In genomic region chr4:140427039-140427438, GRCm38 (mm10) we compare ENCODE assay signal across 21 mouse cellular contexts.
DNase-seq lines count a peak whose midpoint lies in the region; ATAC-seq and TF ChIP-seq lines count a peak whose summit lies in the region.
"Had no signal": no experiment of that assay in that cellular context is flagged by ENCODE, and none has a peak within 500 bp of the region (broad histone marks: within the 10 kb centered on the region; RNA-seq: fewer than 3 reads in every experiment).

No protein-coding gene starts in this region.

- H3K36me3 ChIP-seq in kidney, adult 2 months (ENCODE audit: control insufficient read depth, insufficient read depth, low read length), result no peaks in the 10 kb centered on the region
- no peaks in the 10 kb centered on the region for H3K36me3 ChIP-seq in kidney, embryonic 14.5 days (ENCODE audit: control insufficient read depth, insufficient read depth, low read length)
- no peaks in the 10 kb centered on the region for H3K36me3 ChIP-seq in liver, embryonic 14.5 days (replicated peaks; ENCODE audit: control insufficient read depth, insufficient read depth, low read depth)
- H3K36me3 ChIP-seq in liver, embryonic 12.5 days, result no peaks in the 10 kb centered on the region
- no peaks in the 10 kb centered on the region for H3K36me3 ChIP-seq in E14TG2a.4 (ENCODE audit: insufficient read depth, low read length)
- H3K36me3 ChIP-seq: embryonic facial prominence, embryonic 15.5 days; limb, embryonic 13.5 days; neural tube, embryonic 13.5 days had no signal

- 79% methylated on average over 3 of the region's 3 CpGs for WGBS in kidney, adult 2 months
- 75% methylated on average over 3 of the region's 3 CpGs for WGBS in kidney, embryonic 14.5 days
- WGBS in liver, embryonic 14.5 days (ENCODE audit: insufficient replicate concordance), result 65% methylated on average over 3 of the region's 3 CpGs
- WGBS in liver, embryonic 12.5 days (ENCODE audit: insufficient replicate concordance), result 58% methylated on average over 3 of the region's 3 CpGs

- TF ChIP-seq EP300 in liver, embryonic 14.5 days (IDR thresholded peaks at IDR 0.05; ENCODE audit: low read depth), result no peak

- no peak for DNase-seq in kidney, adult 2 months
- DNase-seq in liver, embryonic 14.5 days (ENCODE audit: low read depth in 3 of 3, low spot score in 3 of 3), result no peak
- peak; percentile 55 for DNase-seq in ZHBTc4 (ENCODE audit: low read depth, low spot score)
- no peak for DNase-seq in spleen, adult 12 weeks (ENCODE audit: low spot score)
- DNase-seq: adrenal gland, postnatal 25 days; cerebellum, adult 11-12 months; cerebellum, postnatal 36 days; heart, postnatal 10 days; kidney, postnatal 25 days; lung, adult 2 months; thymus, adult 18-20 months had no signal

- H3K4me1 ChIP-seq in kidney, adult 2 months (ENCODE audit: control insufficient read depth, insufficient read depth, low read length), result no peaks in the 10 kb centered on the region
- H3K4me1 ChIP-seq in kidney, embryonic 14.5 days (ENCODE audit: control insufficient read depth, insufficient read depth, low read length), result no peaks in the 10 kb centered on the region
- H3K4me1 ChIP-seq in liver, embryonic 14.5 days (replicated peaks; ENCODE audit: control insufficient read depth in 2 of 2, insufficient read depth in 2 of 2, low read length in 1 of 2), result no peaks in the 10 kb centered on the region
- 0 out of 2 replicates have a peak, but pooled peaks cover 3% of the 10 kb centered on the region for H3K4me1 ChIP-seq in liver, embryonic 12.5 days
- no peaks in the 10 kb centered on the region; the same call in 1 of the 2 replicates for H3K4me1 ChIP-seq in E14TG2a.4 (replicated peaks; ENCODE audit: low read depth, low read length)
- H3K4me1 ChIP-seq: embryonic facial prominence, embryonic 15.5 days; limb, embryonic 13.5 days; neural tube, embryonic 13.5 days had no signal

- no peak for ATAC-seq in kidney, embryonic 14.5 days (ENCODE audit: low FRiP score, low TSS enrichment)
- no peak for ATAC-seq in liver, embryonic 14.5 days (ENCODE audit: insufficient read depth)
- no peak for ATAC-seq in liver, embryonic 12.5 days
- ATAC-seq: inflammation-experienced regulatory T-cells, adult 6 months; Patski had no signal

- no peak overlapping the region for H3K9ac ChIP-seq in kidney, embryonic 14.5 days (ENCODE audit: low read depth, low read length)
- no peak overlapping the region for H3K9ac ChIP-seq in liver, embryonic 14.5 days (replicated peaks)
- H3K9ac ChIP-seq in liver, embryonic 12.5 days, result no peak overlapping the region
- H3K9ac ChIP-seq: embryonic facial prominence, embryonic 15.5 days; limb, embryonic 13.5 days; neural tube, embryonic 13.5 days had no signal

- H3K4me2 ChIP-seq in kidney, embryonic 14.5 days (replicated peaks; ENCODE audit: low read depth, low read length), result no peak overlapping the region
- no peak overlapping the region for H3K4me2 ChIP-seq in liver, embryonic 14.5 days (ENCODE audit: low read depth)
- H3K4me2 ChIP-seq in liver, embryonic 12.5 days, result no peak overlapping the region
- H3K4me2 ChIP-seq: embryonic facial prominence, embryonic 15.5 days; heart, embryonic 11.5 days; limb, embryonic 13.5 days; midbrain, embryonic 11.5 days; neural tube, embryonic 13.5 days had no signal

- 0 out of 2 replicates have a peak, but pooled peaks have one; percentile 22 for TF ChIP-seq CTCF in kidney, adult 2 months (conservative IDR thresholded peaks at IDR 0.05; ENCODE audit: insufficient read depth, insufficient read length, low read depth, low read length)
- peak; percentile 34 for TF ChIP-seq CTCF in liver, embryonic 14.5 days (IDR thresholded peaks at IDR 0.05; ENCODE audit: low read depth)
- TF ChIP-seq CTCF in E14TG2a.4 (conservative IDR thresholded peaks at IDR 0.05; ENCODE audit: low read length), result peak; percentile 96

- no peaks in the 10 kb centered on the region for H3K27me3 ChIP-seq in kidney, adult 2 months (replicated peaks; ENCODE audit: control insufficient read depth, insufficient read depth, low read length)
- H3K27me3 ChIP-seq in kidney, embryonic 14.5 days (ENCODE audit: control insufficient read depth, insufficient read depth, low read length), result no peaks in the 10 kb centered on the region
- no peaks in the 10 kb centered on the region for H3K27me3 ChIP-seq in liver, embryonic 14.5 days (ENCODE audit: control insufficient read depth, insufficient read depth, low read length)
- H3K27me3 ChIP-seq in liver, embryonic 12.5 days (replicated peaks), result no peaks in the 10 kb centered on the region
- peaks cover 17% of the 10 kb centered on the region for H3K27me3 ChIP-seq in E14TG2a.4 (ENCODE audit: insufficient read depth, low read length)
- H3K27me3 ChIP-seq: embryonic facial prominence, embryonic 15.5 days; limb, embryonic 13.5 days; neural tube, embryonic 13.5 days had no signal

- no peak overlapping the region for H3K27ac ChIP-seq in kidney, adult 2 months (ENCODE audit: insufficient read depth, low read depth, low read length)
- H3K27ac ChIP-seq in kidney, embryonic 14.5 days (ENCODE audit: low read depth, low read length), result no peak overlapping the region
- H3K27ac ChIP-seq in liver, embryonic 14.5 days, result no peak overlapping the region
- no peak overlapping the region for H3K27ac ChIP-seq in liver, embryonic 12.5 days
- H3K27ac ChIP-seq: embryonic facial prominence, embryonic 15.5 days; limb, embryonic 13.5 days; neural tube, embryonic 13.5 days had no signal

- H3K4me3 ChIP-seq in kidney, adult 2 months (ENCODE audit: insufficient read depth, low read depth, low read length), result no peak overlapping the region
- no peak overlapping the region for H3K4me3 ChIP-seq in kidney, embryonic 14.5 days (ENCODE audit: low read length)
- no peak overlapping the region for H3K4me3 ChIP-seq in liver, embryonic 14.5 days (ENCODE audit: insufficient read depth in 1 of 2, low read depth in 2 of 2, low read length in 2 of 2)
- no peak overlapping the region for H3K4me3 ChIP-seq in liver, embryonic 12.5 days
- H3K4me3 ChIP-seq in E14TG2a.4 (replicated peaks; ENCODE audit: low read length), result no peak overlapping the region
- H3K4me3 ChIP-seq: embryonic facial prominence, embryonic 15.5 days; limb, embryonic 13.5 days; neural tube, embryonic 13.5 days had no signal

- H3K9me3 ChIP-seq in kidney, embryonic 14.5 days (ENCODE audit: control insufficient read depth, low read length), result no peaks in the 10 kb centered on the region
- no peaks in the 10 kb centered on the region for H3K9me3 ChIP-seq in liver, embryonic 14.5 days (ENCODE audit: control insufficient read depth, low read length)
- H3K9me3 ChIP-seq in liver, embryonic 12.5 days (replicated peaks), result peaks cover 7% of the 10 kb centered on the region; the same call in 1 of the 2 replicates
- 0 out of 2 replicates have a peak, but pooled peaks cover 7% of the 10 kb centered on the region for H3K9me3 ChIP-seq in E14TG2a.4 (ENCODE audit: low read length)
- H3K9me3 ChIP-seq: embryonic facial prominence, embryonic 15.5 days; limb, embryonic 13.5 days; neural tube, embryonic 13.5 days had no signal

- TF ChIP-seq POLR2A in kidney, adult 2 months (IDR thresholded peaks at IDR 0.05; ENCODE audit: low read depth, low read length), result no peak

Comparison
In these comparisons a context has a peak if more than half of its experiments do, and no peak if none do; other contexts are left out.
1. CTCF ChIP-seq: peak in every context shown above with its lines; median percentile 96 in E14TG2a.4; 34 in liver, embryonic 14.5 days; 22 in kidney, adult 2 months.